ENCODE assay signal across 43 mouse cellular contexts in genomic region chr5:87931603-87932002, GRCm38 (mm10). TPM values are rescaled to one million over a fixed set of nuclear protein-coding genes. Genes with fewer than 3 reads are reported as not detected.
"Had no signal": no experiment of that assay in that cellular context is flagged by ENCODE, and none has a peak within 500 bp of the region (broad histone marks: within the 10 kb centered on the region; RNA-seq: fewer than 3 reads in every experiment).

No protein-coding gene starts in this region.

- H3K9ac ChIP-seq: heart, embryonic 13.5 days; heart, embryonic 15.5 days; hindbrain, embryonic 13.5 days; hindbrain, embryonic 15.5 days; kidney, embryonic 15.5 days; limb, embryonic 12.5 days; liver, embryonic 13.5 days; liver, embryonic 15.5 days; liver, postnatal 0 days had no signal

- H3K27ac ChIP-seq: heart, adult 2 months; heart, embryonic 13.5 days; heart, embryonic 15.5 days; hindbrain, embryonic 13.5 days; hindbrain, embryonic 15.5 days; hindbrain, postnatal 0 days; kidney, embryonic 15.5 days; kidney, postnatal 0 days; limb, embryonic 10.5 days; limb, embryonic 12.5 days; liver, embryonic 13.5 days; liver, embryonic 15.5 days had no signal

- H3K9me3 ChIP-seq: heart, embryonic 13.5 days; hindbrain, embryonic 13.5 days; hindbrain, embryonic 15.5 days; kidney, embryonic 15.5 days; limb, embryonic 10.5 days; limb, embryonic 12.5 days; liver, embryonic 13.5 days; liver, embryonic 15.5 days had no signal

- H3K4me2 ChIP-seq: heart, embryonic 11.5 days; heart, embryonic 13.5 days; heart, embryonic 15.5 days; hindbrain, embryonic 13.5 days; hindbrain, embryonic 15.5 days; kidney, embryonic 15.5 days; limb, embryonic 12.5 days; liver, embryonic 11.5 days; liver, embryonic 13.5 days; liver, embryonic 15.5 days had no signal

- H3K27me3 ChIP-seq: heart, embryonic 13.5 days; heart, embryonic 15.5 days; hindbrain, embryonic 13.5 days; hindbrain, embryonic 15.5 days; kidney, embryonic 15.5 days; limb, embryonic 12.5 days; liver, embryonic 13.5 days; liver, embryonic 15.5 days had no signal

- H3K4me1 ChIP-seq: heart, embryonic 13.5 days; heart, embryonic 15.5 days; hindbrain, embryonic 13.5 days; hindbrain, embryonic 15.5 days; kidney, embryonic 15.5 days; limb, embryonic 10.5 days; limb, embryonic 12.5 days; liver, embryonic 13.5 days; liver, embryonic 15.5 days had no signal

- ATAC-seq: hindbrain, postnatal 0 days; intestine, embryonic 16.5 days; liver, postnatal 0 days had no signal

- H3K4me3 ChIP-seq: heart, adult 2 months; heart, embryonic 13.5 days; heart, embryonic 15.5 days; hindbrain, embryonic 13.5 days; hindbrain, embryonic 15.5 days; kidney, embryonic 15.5 days; limb, embryonic 10.5 days; limb, embryonic 12.5 days; liver, embryonic 13.5 days; liver, embryonic 15.5 days had no signal

- H3K36me3 ChIP-seq: heart, embryonic 13.5 days; heart, embryonic 15.5 days; hindbrain, embryonic 13.5 days; hindbrain, embryonic 15.5 days; kidney, embryonic 15.5 days; limb, embryonic 10.5 days; limb, embryonic 12.5 days; liver, embryonic 13.5 days; liver, embryonic 15.5 days had no signal

- DNase-seq: gastrocnemius, postnatal 14 days; gastrocnemius, postnatal 36 days; heart, adult 11 months; heart, adult 2 months; heart, postnatal 14 days; heart, postnatal 36 days; kidney, adult 11 months; kidney, adult 2 months; kidney, adult 9 months; kidney, postnatal 14 days; kidney, postnatal 36 days; layer of hippocampus, postnatal 36 days; liver; liver, embryonic 13.5 days; liver, postnatal 0 days had no signal

RNA-seq across cellular contexts. Expression of gene Csn3, which starts 6.2 kb away (rescaled TPM):
- total RNA-seq: gastrocnemius, adult 18-20 months; gastrocnemius, adult 8-10 months; gastrocnemius, postnatal 14 days; gastrocnemius, postnatal 36 days; heart, adult 2 months; heart, postnatal 14 days; heart, postnatal 36 days; hematopoietic stem cell, adult 5-6 weeks; hindbrain, postnatal 0 days; layer of hippocampus, adult 18-20 months; layer of hippocampus, postnatal 10 days; layer of hippocampus, postnatal 36 days; left cerebral cortex, adult 18-20 months; left cerebral cortex, adult 8-10 months; left cerebral cortex, postnatal 14 days; left cerebral cortex, postnatal 36 days had no signal
- polyA plus RNA-seq: gonadal fat pad, adult 2 months; heart, adult 2 months; heart, embryonic 15.5 days; heart, postnatal 0 days; hindbrain, embryonic 13.5 days; hindbrain, embryonic 15.5 days; kidney, adult 2 months; kidney, postnatal 0 days; large intestine, adult 2 months; limb, embryonic 12.5 days; limb, embryonic 14.5 days; liver, embryonic 13.5 days; liver, embryonic 15.5 days; liver, postnatal 0 days had no signal

RNA-seq across cellular contexts. Expression of gene 2310003L06Rik, which starts 37.7 kb away (rescaled TPM):
- total RNA-seq: gastrocnemius, adult 18-20 months; gastrocnemius, adult 8-10 months; gastrocnemius, postnatal 14 days; gastrocnemius, postnatal 36 days; heart, adult 2 months; heart, postnatal 14 days; heart, postnatal 36 days; hematopoietic stem cell, adult 5-6 weeks; hindbrain, postnatal 0 days; layer of hippocampus, adult 18-20 months; layer of hippocampus, postnatal 10 days; layer of hippocampus, postnatal 36 days; left cerebral cortex, adult 18-20 months; left cerebral cortex, adult 8-10 months; left cerebral cortex, postnatal 14 days; left cerebral cortex, postnatal 36 days had no signal
- polyA plus RNA-seq: gonadal fat pad, adult 2 months; heart, adult 2 months; heart, embryonic 11.5 days; heart, embryonic 13.5 days; heart, embryonic 15.5 days; heart, postnatal 0 days; hindbrain, embryonic 11.5 days; hindbrain, embryonic 13.5 days; hindbrain, embryonic 15.5 days; hindbrain, postnatal 0 days; intestine, embryonic 14.5 days; intestine, embryonic 16.5 days; kidney, adult 2 months; kidney, embryonic 15.5 days; kidney, postnatal 0 days; large intestine, adult 2 months; limb, embryonic 10.5 days; limb, embryonic 12.5 days; limb, embryonic 14.5 days; liver, embryonic 11.5 days; liver, embryonic 13.5 days; liver, embryonic 15.5 days; liver, postnatal 0 days had no signal

RNA-seq across cellular contexts. Expression of gene Gm28434, which starts 37.7 kb away (rescaled TPM):
- total RNA-seq: gastrocnemius, adult 18-20 months; gastrocnemius, adult 8-10 months; gastrocnemius, postnatal 14 days; gastrocnemius, postnatal 36 days; heart, adult 2 months; heart, postnatal 14 days; heart, postnatal 36 days; hematopoietic stem cell, adult 5-6 weeks; hindbrain, postnatal 0 days; layer of hippocampus, adult 18-20 months; layer of hippocampus, postnatal 10 days; layer of hippocampus, postnatal 36 days; left cerebral cortex, adult 18-20 months; left cerebral cortex, adult 8-10 months; left cerebral cortex, postnatal 14 days; left cerebral cortex, postnatal 36 days had no signal
- polyA plus RNA-seq: gonadal fat pad, adult 2 months; heart, adult 2 months; heart, embryonic 11.5 days; heart, embryonic 13.5 days; heart, embryonic 15.5 days; heart, postnatal 0 days; hindbrain, embryonic 11.5 days; hindbrain, embryonic 13.5 days; hindbrain, embryonic 15.5 days; intestine, embryonic 14.5 days; intestine, embryonic 16.5 days; kidney, adult 2 months; kidney, embryonic 15.5 days; kidney, postnatal 0 days; large intestine, adult 2 months; limb, embryonic 10.5 days; limb, embryonic 12.5 days; limb, embryonic 14.5 days; liver, embryonic 11.5 days; liver, embryonic 13.5 days; liver, embryonic 15.5 days; liver, postnatal 0 days had no signal

RNA-seq across cellular contexts. Expression of gene Odam, which starts 46.8 kb away (rescaled TPM):
- total RNA-seq: gastrocnemius, adult 18-20 months; gastrocnemius, adult 8-10 months; gastrocnemius, postnatal 14 days; gastrocnemius, postnatal 36 days; heart, adult 2 months; heart, postnatal 14 days; heart, postnatal 36 days; hematopoietic stem cell, adult 5-6 weeks; hindbrain, postnatal 0 days; layer of hippocampus, adult 18-20 months; layer of hippocampus, postnatal 10 days; layer of hippocampus, postnatal 36 days; left cerebral cortex, adult 18-20 months; left cerebral cortex, adult 8-10 months; left cerebral cortex, postnatal 14 days; left cerebral cortex, postnatal 36 days had no signal
- polyA plus RNA-seq: heart, adult 2 months; heart, embryonic 11.5 days; heart, embryonic 13.5 days; heart, embryonic 15.5 days; heart, postnatal 0 days; hindbrain, embryonic 11.5 days; hindbrain, embryonic 13.5 days; hindbrain, embryonic 15.5 days; hindbrain, postnatal 0 days; intestine, embryonic 14.5 days; intestine, embryonic 16.5 days; kidney, embryonic 15.5 days; large intestine, adult 2 months; limb, embryonic 10.5 days; limb, embryonic 12.5 days; limb, embryonic 14.5 days; liver, embryonic 11.5 days; liver, embryonic 13.5 days; liver, embryonic 15.5 days; liver, postnatal 0 days had no signal

RNA-seq across cellular contexts. Expression of gene Cabs1, which starts 47.6 kb away (rescaled TPM):
- total RNA-seq: gastrocnemius, adult 18-20 months; gastrocnemius, adult 8-10 months; gastrocnemius, postnatal 14 days; gastrocnemius, postnatal 36 days; heart, adult 2 months; heart, postnatal 14 days; heart, postnatal 36 days; hematopoietic stem cell, adult 5-6 weeks; hindbrain, postnatal 0 days; layer of hippocampus, adult 18-20 months; layer of hippocampus, postnatal 10 days; layer of hippocampus, postnatal 36 days; left cerebral cortex, adult 18-20 months; left cerebral cortex, adult 8-10 months; left cerebral cortex, postnatal 14 days; left cerebral cortex, postnatal 36 days had no signal
- polyA plus RNA-seq: heart, adult 2 months; heart, embryonic 11.5 days; heart, embryonic 13.5 days; heart, embryonic 15.5 days; heart, postnatal 0 days; hindbrain, embryonic 11.5 days; hindbrain, embryonic 13.5 days; hindbrain, embryonic 15.5 days; hindbrain, postnatal 0 days; intestine, embryonic 14.5 days; intestine, embryonic 16.5 days; kidney, adult 2 months; kidney, embryonic 15.5 days; kidney, postnatal 0 days; large intestine, adult 2 months; limb, embryonic 10.5 days; limb, embryonic 12.5 days; limb, embryonic 14.5 days; liver, embryonic 11.5 days; liver, embryonic 13.5 days; liver, embryonic 15.5 days; liver, postnatal 0 days had no signal
